Mouse (Mus musculus): ENCODE measurements around the gene Spon1.

The Spon1 gene

GRCm38 (mm10) chr7:113765667-113766497, at the start of gene Spon1:
TSS of gene Spon1 (plus strand) at chr7:113765998.
- no peak for DNase-seq (ENCODE audit: low read depth)

GRCm38 (mm10) chr7:113721994-113722393, 43.8 kb upstream of the Spon1 start:
- DNase-seq (ENCODE audit: low read depth): no peak

- DNase-seq (ENCODE audit: low read depth): no peak
Observed at GRCm38 (mm10) chr7:113723905-113724304, 41.9 kb upstream of the Spon1 start.

- DNase-seq (ENCODE audit: low read depth): no peak
Observed at GRCm38 (mm10) chr7:113727999-113728713, 37.6 kb upstream of the Spon1 start.

- no peak for DNase-seq (ENCODE audit: low read depth)
Observed at GRCm38 (mm10) chr7:113728926-113729325, 36.9 kb upstream of the Spon1 start.

- DNase-seq (ENCODE audit: low read depth): no peak
Observed at GRCm38 (mm10) chr7:113730406-113731247, 35.2 kb upstream of the Spon1 start.

GRCm38 (mm10) chr7:113737790-113738362, 27.9 kb upstream of the Spon1 start:
- DNase-seq (ENCODE audit: low read depth): no peak

GRCm38 (mm10) chr7:113739181-113739580, 26.6 kb upstream of the Spon1 start:
- no peak for DNase-seq (ENCODE audit: low read depth)

GRCm38 (mm10) chr7:113742644-113743043, 23.2 kb upstream of the Spon1 start:
- peak; percentile 6 for DNase-seq (ENCODE audit: low read depth)

GRCm38 (mm10) chr7:113743982-113744381, 21.8 kb upstream of the Spon1 start:
- DNase-seq (ENCODE audit: low read depth): no peak

GRCm38 (mm10) chr7:113756616-113757015, 9.2 kb upstream of the Spon1 start:
- DNase-seq (ENCODE audit: low read depth): no peak

- DNase-seq (ENCODE audit: low read depth): peak; percentile 68
Observed at GRCm38 (mm10) chr7:113759212-113759611, 6.6 kb upstream of the Spon1 start.

GRCm38 (mm10) chr7:113765133-113765532, 665 bp upstream of the Spon1 start:
- DNase-seq (ENCODE audit: low read depth): no peak

- no peak for DNase-seq (ENCODE audit: low read depth)
Observed at GRCm38 (mm10) chr7:113766498-113766941, 722 bp downstream of the Spon1 start.

- no peak for DNase-seq (ENCODE audit: low read depth)
Observed at GRCm38 (mm10) chr7:113767546-113767945, 1.7 kb downstream of the Spon1 start.

GRCm38 (mm10) chr7:113768174-113768935, 2.6 kb downstream of the Spon1 start:
- DNase-seq (ENCODE audit: low read depth): no peak

- DNase-seq (ENCODE audit: low read depth): no peak
Observed at GRCm38 (mm10) chr7:113769281-113769680, 3.5 kb downstream of the Spon1 start.

- DNase-seq (ENCODE audit: low read depth): peak; percentile 18
Observed at GRCm38 (mm10) chr7:113772135-113772534, 6.3 kb downstream of the Spon1 start.

GRCm38 (mm10) chr7:113773436-113773835, 7.6 kb downstream of the Spon1 start:
- peak; percentile 54 for DNase-seq (ENCODE audit: low read depth)

GRCm38 (mm10) chr7:113774039-113774438, 8.2 kb downstream of the Spon1 start:
- peak; percentile 75 for DNase-seq (ENCODE audit: low read depth)

- no peak for DNase-seq (ENCODE audit: low read depth)
Observed at GRCm38 (mm10) chr7:113774906-113775305, 9.1 kb downstream of the Spon1 start.

Data from induced T-regulatory cell, adult 2 months (primary cell).